In the genomic region with DNA sequence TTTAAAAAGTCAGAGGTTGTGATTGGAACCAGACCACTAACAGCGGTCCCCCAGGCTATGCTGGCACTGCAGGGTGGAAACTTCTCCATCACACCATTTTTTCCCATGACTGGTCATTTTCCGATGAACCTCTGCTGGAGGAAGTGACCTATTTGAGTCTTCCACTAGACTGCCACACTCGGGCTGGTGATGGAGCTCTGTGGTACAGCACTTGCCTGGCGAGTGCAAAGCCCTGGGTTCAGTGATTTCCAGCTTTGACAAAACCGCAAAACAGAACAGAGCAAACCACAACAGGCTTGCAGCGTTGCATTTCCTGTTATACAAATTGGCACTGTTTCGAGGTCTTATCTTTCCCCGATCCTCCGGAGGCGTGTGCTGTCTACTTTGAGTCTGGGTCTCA, we compare ENCODE assay signal across 13 mouse cellular contexts. TPM values are rescaled to one million over a fixed set of nuclear protein-coding genes. Genes with fewer than 3 reads are reported as not detected.
DNase-seq lines count a peak whose midpoint lies in the region; ATAC-seq lines count a peak whose summit lies in the region.
"Had no signal": no experiment of that assay in that cellular context is flagged by ENCODE, and none has a peak within 500 bp of the region (broad histone marks: within the 10 kb centered on the region; RNA-seq: fewer than 3 reads in every experiment).

No protein-coding gene starts in this region.

- intact Hi-C loops in heart, postnatal 25 days (cut with DNase I) = no loop called here

- H3K9ac ChIP-seq in heart, embryonic 13.5 days = no peak overlapping the region
- H3K9ac ChIP-seq in embryonic facial prominence, embryonic 14.5 days (ENCODE audit: low read depth, low read length) = no peak overlapping the region
- H3K9ac ChIP-seq: forebrain, embryonic 15.5 days; liver, embryonic 15.5 days had no signal

- 58% methylated on average over 10 of the region's 10 CpGs for WGBS in heart, embryonic 13.5 days
- 46% methylated on average over 10 of the region's 10 CpGs for WGBS in embryonic facial prominence, embryonic 14.5 days

- H3K27me3 ChIP-seq in heart, embryonic 13.5 days (replicated peaks) = no peaks in the 10 kb centered on the region
- H3K27me3 ChIP-seq in embryonic facial prominence, embryonic 14.5 days (replicated peaks; ENCODE audit: control insufficient read depth, insufficient read depth, low read length) = no peaks in the 10 kb centered on the region
- H3K27me3 ChIP-seq: forebrain, embryonic 15.5 days had no signal

- no peaks in the 10 kb centered on the region for H3K9me3 ChIP-seq in heart, embryonic 13.5 days
- H3K9me3 ChIP-seq in embryonic facial prominence, embryonic 14.5 days (ENCODE audit: control insufficient read depth, low read length) = no peaks in the 10 kb centered on the region
- H3K9me3 ChIP-seq: forebrain, embryonic 15.5 days; liver, embryonic 15.5 days had no signal

- peaks cover 38% of the 10 kb centered on the region for H3K4me1 ChIP-seq in heart, embryonic 13.5 days
- H3K4me1 ChIP-seq in embryonic facial prominence, embryonic 14.5 days (ENCODE audit: control insufficient read depth, insufficient read depth, low read length) = no peaks in the 10 kb centered on the region
- H3K4me1 ChIP-seq: forebrain, embryonic 15.5 days; liver, embryonic 15.5 days had no signal

- H3K4me3 ChIP-seq in heart, embryonic 13.5 days = no peak overlapping the region
- H3K4me3 ChIP-seq in embryonic facial prominence, embryonic 14.5 days (ENCODE audit: low read depth, low read length) = no peak overlapping the region
- H3K4me3 ChIP-seq: forebrain, embryonic 15.5 days; liver, embryonic 15.5 days had no signal

- 0 out of 2 replicates have a peak overlapping the region, but pooled peaks have one; percentile 36 for H3K27ac ChIP-seq in heart, embryonic 13.5 days (replicated peaks)
- no peak overlapping the region for H3K27ac ChIP-seq in embryonic facial prominence, embryonic 14.5 days (replicated peaks; ENCODE audit: low read depth, low read length)
- H3K27ac ChIP-seq: forebrain, embryonic 15.5 days; liver, embryonic 15.5 days had no signal

- no peak for ATAC-seq in heart, embryonic 13.5 days (ENCODE audit: extremely low read depth, insufficient number of reproducible peaks, low FRiP score, low TSS enrichment)
- ATAC-seq in embryonic facial prominence, embryonic 14.5 days (ENCODE audit: low read depth) = no peak
- ATAC-seq: forebrain, embryonic 15.5 days had no signal

- no peak overlapping the region for H3K4me2 ChIP-seq in heart, embryonic 13.5 days
- H3K4me2 ChIP-seq in embryonic facial prominence, embryonic 14.5 days (ENCODE audit: low read depth, low read length) = no peak overlapping the region
- H3K4me2 ChIP-seq: forebrain, embryonic 15.5 days; liver, embryonic 15.5 days; midbrain, embryonic 11.5 days had no signal

- H3K36me3 ChIP-seq in heart, embryonic 13.5 days = no peaks in the 10 kb centered on the region
- no peaks in the 10 kb centered on the region for H3K36me3 ChIP-seq in embryonic facial prominence, embryonic 14.5 days (ENCODE audit: control insufficient read depth, insufficient read depth, low read length)
- H3K36me3 ChIP-seq: forebrain, embryonic 15.5 days; liver, embryonic 15.5 days had no signal

- DNase-seq in heart, postnatal 25 days (ENCODE audit: low spot score) = no peak
- DNase-seq in CD4-positive helper T cell, adult 2 months (ENCODE audit: low read depth, low spot score) = peak; percentile 85
- DNase-seq in embryonic facial prominence, embryonic 14.5 days (ENCODE audit: low spot score) = peak; percentile 49
- DNase-seq in natural killer cell, adult 2 months (ENCODE audit: low spot score in 2 of 2) = peak; percentile 42 to 47
- DNase-seq in embryo, embryonic 10 days (ENCODE audit: low spot score) = no peak
- no peak for DNase-seq in left cerebral cortex, adult 18-20 months (ENCODE audit: low spot score in 2 of 2)
- DNase-seq in kidney, adult 11 months = no peak
- DNase-seq: gastrocnemius, postnatal 36 days; kidney, postnatal 36 days had no signal

RNA-seq across cellular contexts. Expression of gene F2r, which starts 25.4 kb away (rescaled TPM):
- 124 and 129 TPM in 2 replicates for polyA plus RNA-seq in heart, embryonic 13.5 days (2015; fragmentation: Nextera tagmentation; extraction: Ambion mirVana)
- 10 to 100 TPM; 21.6 to 23.1 TPM for total RNA-seq in heart, postnatal 25 days (2021)
- 63.4 and 75.4 TPM in 2 replicates for polyA plus RNA-seq in embryonic facial prominence, embryonic 14.5 days (2014; fragmentation: Nextera tagmentation; extraction: Ambion mirVana)
- 1 to 10 TPM; 3.2 TPM for total RNA-seq in left cerebral cortex, adult 18-20 months (2021)

Comparison
In these comparisons a context has a peak if more than half of its experiments do, and no peak if none do; other contexts are left out.
1. DNase-seq: peak in CD4-positive helper T cell, adult 2 months (single experiment), embryonic facial prominence, embryonic 14.5 days (single experiment) and natural killer cell, adult 2 months (2 of 2); none in heart, postnatal 25 days (single experiment), embryo, embryonic 10 days (single experiment), left cerebral cortex, adult 18-20 months (0 of 2) and kidney, adult 11 months (single experiment).
2. RNA of gene F2r, which starts 25.4 kb away (total RNA-seq): 21.6 to 23.1 TPM in heart, postnatal 25 days; 3.2 TPM in left cerebral cortex, adult 18-20 months; every median in the first group is over 4 times any median in the second.